Mouse (Mus musculus): ENCODE measurements around the gene Tmem104.

Tmem104 gene

GRCm38 (mm10) chr11:115187224-115187639, at the start of gene Tmem104:
TSS of gene Tmem104 (plus strand) at chr11:115187487.
- peak; percentile 98 for DNase-seq (ENCODE audit: low read depth in 2 of 2, low spot score in 2 of 2)

- DNase-seq (ENCODE audit: low read depth in 2 of 2, low spot score in 2 of 2) = no peak
Measured at GRCm38 (mm10) chr11:115138597-115139262, 48.6 kb upstream of the Tmem104 start.

- no peak for DNase-seq (ENCODE audit: low read depth in 2 of 2, low spot score in 2 of 2)
Measured at GRCm38 (mm10) chr11:115141970-115142369, 45.3 kb upstream of the Tmem104 start.

GRCm38 (mm10) chr11:115147813-115148212, 39.5 kb upstream of the Tmem104 start:
- DNase-seq (ENCODE audit: low read depth in 2 of 2, low spot score in 2 of 2) = no peak

- no peak for DNase-seq (ENCODE audit: low read depth in 2 of 2, low spot score in 2 of 2)
Measured at GRCm38 (mm10) chr11:115150741-115151254, 36.5 kb upstream of the Tmem104 start.

- no peak for DNase-seq (ENCODE audit: low read depth in 2 of 2, low spot score in 2 of 2)
Measured at GRCm38 (mm10) chr11:115151755-115152429, 35.4 kb upstream of the Tmem104 start.

- DNase-seq (ENCODE audit: low read depth in 2 of 2, low spot score in 2 of 2) = no peak
Measured at GRCm38 (mm10) chr11:115153088-115153487, 34.2 kb upstream of the Tmem104 start.

- peak; percentile 87 for DNase-seq (ENCODE audit: low read depth in 2 of 2, low spot score in 2 of 2)
Measured at GRCm38 (mm10) chr11:115153699-115154292, 33.5 kb upstream of the Tmem104 start.

GRCm38 (mm10) chr11:115155053-115155634, 32.1 kb upstream of the Tmem104 start:
- peak in 1 of 2 experiments; percentile 35 for DNase-seq (ENCODE audit: low read depth in 2 of 2, low spot score in 2 of 2)

GRCm38 (mm10) chr11:115157933-115158719, 29.2 kb upstream of the Tmem104 start:
- DNase-seq (ENCODE audit: low read depth in 2 of 2, low spot score in 2 of 2) = peak; percentile 69 to 80

- peak; percentile 61 to 74 for DNase-seq (ENCODE audit: low read depth in 2 of 2, low spot score in 2 of 2)
Measured at GRCm38 (mm10) chr11:115160016-115160797, 27.1 kb upstream of the Tmem104 start.

- peak; percentile 73 to 82 for DNase-seq (ENCODE audit: low read depth in 2 of 2, low spot score in 2 of 2)
Measured at GRCm38 (mm10) chr11:115160883-115161577, 26.3 kb upstream of the Tmem104 start.

- no peak for DNase-seq (ENCODE audit: low read depth in 2 of 2, low spot score in 2 of 2)
Measured at GRCm38 (mm10) chr11:115161578-115162204, 25.6 kb upstream of the Tmem104 start.

- no peak for DNase-seq (ENCODE audit: low read depth in 2 of 2, low spot score in 2 of 2)
Measured at GRCm38 (mm10) chr11:115162205-115162601, 25.1 kb upstream of the Tmem104 start.

- peak; percentile 98 to 99 for DNase-seq (ENCODE audit: low read depth in 2 of 2, low spot score in 2 of 2)
Measured at GRCm38 (mm10) chr11:115162832-115163480, 24.3 kb upstream of the Tmem104 start, which contains the start of gene Slc9a3r1. TSS of gene Slc9a3r1 (plus strand) at chr11:115163341.

- peak; percentile 64 to 71 for DNase-seq (ENCODE audit: low read depth in 2 of 2, low spot score in 2 of 2)
Measured at GRCm38 (mm10) chr11:115163568-115164150, 23.6 kb upstream of the Tmem104 start.

GRCm38 (mm10) chr11:115164341-115164975, 22.8 kb upstream of the Tmem104 start:
- no peak for DNase-seq (ENCODE audit: low read depth in 2 of 2, low spot score in 2 of 2)
